Mouse (Mus musculus): ENCODE data around the gene Ntn3. TPM values are rescaled to one million over a fixed set of nuclear protein-coding genes. Genes with fewer than 3 reads are reported as not detected.

Gene Ntn3
- polyA plus RNA-seq, 1 experiment = 10.2 TPM

GRCm38 (mm10) chr17:24157526-24157925, 51.8 kb downstream of the Ntn3 start:
- no peak for DNase-seq (ENCODE audit: low read depth)
- TF ChIP-seq POLR2A (IDR thresholded peaks at IDR 0.05; ENCODE audit: borderline replicate concordance, extremely low read depth, insufficient read depth, insufficient read length, poor library complexity, severe bottlenecking) = no peak
- TF ChIP-seq CTCF (IDR thresholded peaks at IDR 0.05; ENCODE audit: borderline replicate concordance, extremely low read depth, insufficient read depth, insufficient read length) = no peak

GRCm38 (mm10) chr17:24157121-24157520, 52.2 kb downstream of the Ntn3 start:
- DNase-seq (ENCODE audit: low read depth) = no peak
- no peak for TF ChIP-seq CTCF (IDR thresholded peaks at IDR 0.05; ENCODE audit: borderline replicate concordance, extremely low read depth, insufficient read depth, insufficient read length)

GRCm38 (mm10) chr17:24156394-24156793, 52.9 kb downstream of the Ntn3 start:
- DNase-seq (ENCODE audit: low read depth) = no peak
- TF ChIP-seq POLR2A (IDR thresholded peaks at IDR 0.05; ENCODE audit: borderline replicate concordance, extremely low read depth, insufficient read depth, insufficient read length, poor library complexity, severe bottlenecking) (no peak), CTCF (IDR thresholded peaks at IDR 0.05; ENCODE audit: borderline replicate concordance, extremely low read depth, insufficient read depth, insufficient read length) (no peak)

- no peak for DNase-seq (ENCODE audit: low read depth)
- TF ChIP-seq POLR2A (IDR thresholded peaks at IDR 0.05; ENCODE audit: borderline replicate concordance, extremely low read depth, insufficient read depth, insufficient read length, poor library complexity, severe bottlenecking) (no peak), CTCF (IDR thresholded peaks at IDR 0.05; ENCODE audit: borderline replicate concordance, extremely low read depth, insufficient read depth, insufficient read length) (no peak)
Measured at GRCm38 (mm10) chr17:24155742-24156141, 53.6 kb downstream of the Ntn3 start.

GRCm38 (mm10) chr17:24154463-24154862, 54.9 kb downstream of the Ntn3 start:
- TF ChIP-seq CTCF (IDR thresholded peaks at IDR 0.05; ENCODE audit: borderline replicate concordance, extremely low read depth, insufficient read depth, insufficient read length) (no peak), POLR2A (IDR thresholded peaks at IDR 0.05; ENCODE audit: borderline replicate concordance, extremely low read depth, insufficient read depth, insufficient read length, poor library complexity, severe bottlenecking) (no peak)
- DNase-seq (ENCODE audit: low read depth) = no peak

Other genes starting within 250 kb of the Ntn3 start
- gene Prss30, start 229.0 kb downstream of the Ntn3 start, polyA plus RNA-seq (2012; rRNA removed) = 0.05 and 0.15 TPM in 2 replicates
- 0.11 TPM in 1 of 2 replicates, not detected in the other for gene Prss22, start 211.4 kb downstream of the Ntn3 start, polyA plus RNA-seq (2012; rRNA removed)
- gene Prss27, start 171.4 kb downstream of the Ntn3 start, polyA plus RNA-seq (2012; rRNA removed) = 0.10 TPM in 1 of 2 replicates, not detected in the other
- gene Kctd5, start 136.0 kb downstream of the Ntn3 start, polyA plus RNA-seq (2012; rRNA removed) = 71.1 and 87.6 TPM in 2 replicates
- gene Pdpk1, start 58.6 kb downstream of the Ntn3 start, polyA plus RNA-seq (2012; rRNA removed) = 28.2 and 37.3 TPM in 2 replicates
- 37.2 and 40.7 TPM in 2 replicates for gene Amdhd2, start 45.8 kb downstream of the Ntn3 start, polyA plus RNA-seq (2012; rRNA removed)
- 1,361 and 1,487 TPM in 2 replicates for gene Atp6v0c, start 39.8 kb downstream of the Ntn3 start, polyA plus RNA-seq (2012; rRNA removed)
- gene Tbc1d24, start 4.0 kb downstream of the Ntn3 start, polyA plus RNA-seq (2012; rRNA removed) = 74.3 and 84.7 TPM in 2 replicates
- gene Tedc2, start 11.3 kb upstream of the Ntn3 start, polyA plus RNA-seq (2012; rRNA removed) = 25.3 and 35.7 TPM in 2 replicates
- 16.2 and 21.6 TPM in 2 replicates for gene Ccnf, start 42.0 kb upstream of the Ntn3 start, polyA plus RNA-seq (2012; rRNA removed)
- gene Abca17, start 141.5 kb upstream of the Ntn3 start, polyA plus RNA-seq (2012; rRNA removed) = 0.29 and 0.40 TPM in 2 replicates
- gene Abca3, start 142.4 kb upstream of the Ntn3 start, polyA plus RNA-seq (2012; rRNA removed) = 39.4 and 51.7 TPM in 2 replicates
- 395 and 451 TPM in 2 replicates for gene Rnps1, start 205.0 kb upstream of the Ntn3 start, polyA plus RNA-seq (2012; rRNA removed)
- gene Eci1, start 217.1 kb upstream of the Ntn3 start, polyA plus RNA-seq (2012; rRNA removed) = 28.7 and 29.6 TPM in 2 replicates
- 27.1 and 34.3 TPM in 2 replicates for gene Dnase1l2, start 233.6 kb upstream of the Ntn3 start, polyA plus RNA-seq (2012; rRNA removed)